Mouse (Mus musculus) MEL (cell line): ENCODE data around the gene Pip5k1a. TPM values are rescaled to one million over a fixed set of nuclear protein-coding genes. Genes with fewer than 3 reads are reported as not detected.

ENCODE experiments used
- DNase-seq: peaks from one replicate; pipeline ENCODE4 v3.0.0; 2011; ENCODE audit warnings: low read depth, low spot score
- H3K27ac ChIP-seq: 2 replicates; pipeline ENCODE4 v1.5.1; 2012; ENCODE audit warnings: low read depth, mild to moderate bottlenecking, control low read depth, low read length, moderate library complexity; ENCODE audit not compliant: control insufficient read depth
- H3K27me3 ChIP-seq, 2 experiments: fragments of 150-350 bp in 1 of 2; sonication (generic) in 1 of 2; 2 replicates each; pipeline ENCODE4 v1.6.1; 2012; ENCODE audit warnings: low read length in 2 of 2, mild to moderate bottlenecking in 2 of 2, improper control_type of control experiment in 1 of 2, moderate library complexity in 1 of 2; ENCODE audit not compliant: insufficient read depth in 2 of 2, control insufficient read depth in 1 of 2
- H3K36me3 ChIP-seq, 2 experiments: 2 replicates each; pipeline ENCODE4 v1.6.1; 2012 to 2014; ENCODE audit warnings: low read length in 2 of 2, improper control_type of control experiment in 1 of 2, inconsistent platforms in 1 of 2, mild to moderate bottlenecking in 1 of 2; ENCODE audit not compliant: insufficient read depth in 2 of 2, control insufficient read depth in 1 of 2
- H3K4me1 ChIP-seq, 2 experiments: fragments of 150-350 bp in 1 of 2; sonication (generic) in 1 of 2; 2 replicates each; pipeline ENCODE4 v1.6.1; 2012; ENCODE audit warnings: low read length in 2 of 2, improper control_type of control experiment in 1 of 2, mild to moderate bottlenecking in 1 of 2; ENCODE audit not compliant: insufficient read depth in 2 of 2, control insufficient read depth in 1 of 2
- H3K4me3 ChIP-seq, 2 experiments: fragments of 150-350 bp in 1 of 2; sonication (generic) in 1 of 2; 2 replicates each; pipeline ENCODE4 v1.5.1; 2012; ENCODE audit warnings: low read depth in 2 of 2, low read length in 2 of 2, mild to moderate bottlenecking in 2 of 2, moderate library complexity in 2 of 2, control low read depth in 1 of 2, improper control_type of control experiment in 1 of 2; ENCODE audit not compliant: control insufficient read depth in 1 of 2, insufficient read depth in 1 of 2
- H3K79me2 ChIP-seq: 2 replicates; pipeline ENCODE4 v1.6.1; 2012; ENCODE audit warnings: mild to moderate bottlenecking, low read length, moderate library complexity; ENCODE audit not compliant: control insufficient read depth, poor library complexity, insufficient read depth
- H3K9ac ChIP-seq: 2 replicates; pipeline ENCODE4 v1.6.1; 2012; ENCODE audit warnings: low read depth, mild to moderate bottlenecking, control low read depth, low read length, moderate library complexity; ENCODE audit not compliant: control insufficient read depth, poor library complexity, severe bottlenecking
- H3K9me3 ChIP-seq: fragments of 150-350 bp; sonication (generic); replicated peaks from 2 replicates; pipeline ENCODE4 v1.6.1; 2012; ENCODE audit warnings: mild to moderate bottlenecking, low read length, improper control_type of control experiment, moderate library complexity; ENCODE audit not compliant: insufficient read depth
- BHLHE40 ChIP-seq: IDR thresholded peaks from 2 replicates; pipeline ENCODE4 v1.6.1; 2012; ENCODE audit warnings: low read depth, mild to moderate bottlenecking, inconsistent platforms, low read length, improper control_type of control experiment, borderline replicate concordance
- CHD1 ChIP-seq: IDR thresholded peaks from 2 replicates; pipeline ENCODE4 v1.6.1; 2012; ENCODE audit warnings: low read depth, mild to moderate bottlenecking, inconsistent platforms, low read length, improper control_type of control experiment
- CHD2 ChIP-seq: IDR thresholded peaks from 2 replicates; pipeline ENCODE4 v1.6.1; 2011; ENCODE audit warnings: low read length, improper control_type of control experiment
- CTCF ChIP-seq, 3 experiments: IDR thresholded peaks in 2 of 3; conservative IDR thresholded peaks in 1 of 3; 2 replicates each; pipeline ENCODE4 v1.5.1; 2011 to 2012; ENCODE audit warnings: low read length in 3 of 3, low read depth in 2 of 3, mild to moderate bottlenecking in 2 of 3, improper control_type of control experiment in 1 of 3, inconsistent platforms in 1 of 3, mixed read lengths in 1 of 3, moderate library complexity in 1 of 3; ENCODE audit not compliant: control insufficient read depth in 1 of 3, insufficient read depth in 1 of 3, poor library complexity in 1 of 3, severe bottlenecking in 1 of 3
- EP300 ChIP-seq, 2 experiments: IDR thresholded peaks; 2 replicates each; pipeline ENCODE4 v1.6.1; 2011; ENCODE audit warnings: improper control_type of control experiment in 2 of 2, low read length in 2 of 2, low read depth in 1 of 2, mild to moderate bottlenecking in 1 of 2
- KAT2A ChIP-seq: conservative IDR thresholded peaks from 2 replicates; pipeline ENCODE4 v1.6.1; 2012; ENCODE audit warnings: low read depth, low read length, improper control_type of control experiment, inconsistent platforms
- NELFE ChIP-seq: IDR thresholded peaks from 2 replicates; pipeline ENCODE4 v1.6.1; 2011; ENCODE audit warnings: low read depth, low read length, improper control_type of control experiment
- POLR2AphosphoS5 ChIP-seq: IDR thresholded peaks from 2 replicates; pipeline ENCODE4 v1.6.1; 2012; ENCODE audit warnings: low read depth, borderline replicate concordance, mild to moderate bottlenecking, inconsistent platforms, low read length, moderate library complexity, mixed read lengths
- SMC3 ChIP-seq: IDR thresholded peaks from 2 replicates; pipeline ENCODE4 v1.6.1; 2011; ENCODE audit warnings: low read depth, low read length, improper control_type of control experiment
- TAL1 ChIP-seq: IDR thresholded peaks from 2 replicates; pipeline ENCODE4 v1.6.1; 2012; ENCODE audit warnings: mild to moderate bottlenecking, inconsistent platforms, low read length, moderate library complexity, mixed read lengths
- TCF12 ChIP-seq: IDR thresholded peaks from 2 replicates; pipeline ENCODE4 v1.6.1; 2014; ENCODE audit warnings: low read depth, mild to moderate bottlenecking, inconsistent platforms, low read length, improper control_type of control experiment, moderate library complexity
- USF1 ChIP-seq: IDR thresholded peaks from 2 replicates; pipeline ENCODE4 v1.6.1; 2014; ENCODE audit warnings: low read depth, mild to moderate bottlenecking, inconsistent platforms, low read length, improper control_type of control experiment, moderate library complexity
- USF2 ChIP-seq, 2 experiments: IDR thresholded peaks; 2 replicates each; pipeline ENCODE4 v1.6.1; 2011 to 2012; ENCODE audit warnings: improper control_type of control experiment in 2 of 2, low read length in 2 of 2, borderline replicate concordance in 1 of 2, inconsistent platforms in 1 of 2, low read depth in 1 of 2, mild to moderate bottlenecking in 1 of 2; ENCODE audit not compliant: insufficient read depth in 1 of 2
- polyA plus RNA-seq, 2 experiments: library from polyadenylated mRNA; stranded (reverse) in 1 of 2; unstranded in 1 of 2; fragments of >175 nt in 1 of 2; fragments of >200 nt in 1 of 2; gene quantifications; 2 replicates each; pipeline versions ENCODE4 v1.2.1 to v1.2.4; 2012; ENCODE audit warnings: low replicate concordance in 2 of 2, low read depth in 1 of 2; ENCODE audit not compliant: insufficient read length in 2 of 2, insufficient read depth in 1 of 2, missing spikeins in 1 of 2
- total RNA-seq: library from RNA; depleted of rRNA; stranded (reverse); fragments of 300-350 nt; gene quantifications from 2 replicates; pipeline ENCODE4 v1.2.3, GENCODE M21; 2012

Pip5k1a gene
- total and polyA plus RNA-seq, 3 experiments = 47.7 to 322 (median 103) TPM

DNA sequence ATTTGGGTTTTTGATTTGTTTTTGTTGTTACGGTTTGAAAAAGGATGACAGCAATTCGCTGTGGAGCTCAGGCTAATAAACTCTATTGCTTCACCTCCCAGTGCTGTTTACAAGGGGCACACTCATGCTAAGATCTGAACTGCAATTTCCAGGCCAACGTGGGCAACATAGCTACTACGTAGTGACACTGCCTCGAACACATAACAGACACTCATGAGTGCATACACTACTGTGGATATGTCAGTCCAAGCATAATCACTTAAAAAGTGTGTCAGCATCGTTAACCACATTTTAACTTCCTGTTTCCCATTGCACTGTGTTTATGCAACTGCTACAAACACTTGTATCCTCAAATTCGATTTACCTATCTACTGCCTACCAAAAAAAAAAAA, 63.9 kb downstream of the Pip5k1a start:
- H3K79me2 ChIP-seq = peaks cover 42% of the 10 kb centered on the region
- H3K9me3 ChIP-seq = no peaks in the 10 kb centered on the region
- H3K9ac ChIP-seq = peak overlapping the region; percentile 69
- H3K4me1 ChIP-seq = peaks cover 22 to 46% of the 10 kb centered on the region in 2 experiments
- DNase-seq = peak; percentile 96
- TF ChIP-seq TAL1 (peak; percentile 46; the same call in 1 of the 2 replicates), CHD2 (no peak), POLR2AphosphoS5 (peak; percentile 92; the same call in 1 of the 2 replicates)
- H3K27me3 ChIP-seq = no peaks in the 10 kb centered on the region
- H3K27ac ChIP-seq = peak overlapping the region; percentile 88
- H3K4me3 ChIP-seq = peak overlapping the region; percentile 53 to 60
- H3K36me3 ChIP-seq = peaks cover 16 to 58% of the 10 kb centered on the region in 2 experiments

DNA sequence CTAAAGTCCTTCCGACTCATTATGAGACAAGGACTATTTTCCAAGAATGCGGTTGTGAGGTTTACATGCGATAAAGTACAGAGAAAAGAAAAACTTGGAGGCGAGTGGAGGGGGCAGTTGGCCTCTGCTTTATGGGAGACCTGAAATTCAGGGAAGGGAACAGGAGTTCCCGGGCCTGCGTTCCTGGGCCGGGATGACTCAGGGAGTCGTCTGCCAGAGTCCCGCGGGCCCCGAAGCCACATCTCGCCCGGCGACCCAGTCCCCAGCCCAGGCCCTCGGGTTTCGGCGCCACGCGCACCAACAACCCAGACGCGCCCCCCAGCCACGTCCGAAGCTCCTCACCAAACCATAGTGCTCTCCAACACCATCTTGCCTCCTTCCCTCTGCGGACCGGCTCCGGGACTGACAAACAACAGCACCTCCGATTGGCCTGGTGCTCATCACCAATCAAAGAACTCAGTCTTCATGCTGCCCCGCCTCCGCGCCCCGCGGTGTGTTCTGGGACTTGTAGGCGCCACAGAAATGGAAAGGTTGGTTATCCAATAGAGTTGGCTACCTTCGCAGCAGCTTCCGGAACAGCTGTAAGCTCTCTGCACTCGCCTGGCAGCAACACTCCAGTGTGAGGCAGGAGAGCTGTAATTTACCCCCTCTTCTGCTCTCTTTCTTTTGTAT, 64.4 kb downstream of the Pip5k1a start, which contains the start of gene Psmd4:
Gene Psmd4 (minus strand): TSS at position 449 of the 672 bp plus-strand sequence.
- peak; percentile 100 for DNase-seq
- H3K27ac ChIP-seq = peak within 1 kb of the TSS; percentile 88
- H3K4me1 ChIP-seq = peaks cover 22 to 41% of the 10 kb centered on the region in 2 experiments

DNA sequence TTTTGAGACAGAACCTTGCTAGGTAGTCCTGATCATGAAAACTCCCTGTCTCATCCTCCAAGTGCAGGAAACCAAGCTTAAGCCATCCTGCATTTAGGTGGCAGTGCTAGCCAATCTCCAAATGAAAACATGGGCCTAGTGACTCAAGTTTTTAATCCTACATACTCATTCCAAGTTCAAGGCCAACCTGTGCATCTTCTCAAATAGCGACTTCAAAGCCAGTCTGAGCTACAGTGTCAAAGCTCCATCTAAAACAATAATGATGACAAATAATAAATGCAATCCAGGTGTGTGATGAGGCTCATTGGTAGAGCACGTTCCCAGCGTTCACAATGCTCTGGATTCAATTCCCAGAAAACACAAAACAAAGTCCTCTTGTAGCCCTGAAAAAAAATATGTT, 65.1 kb downstream of the Pip5k1a start:
- H3K4me1 ChIP-seq = peaks cover 22 to 35% of the 10 kb centered on the region in 2 experiments
- peak overlapping the region; percentile 21 for H3K27ac ChIP-seq

More for the DNA sequence above, 64.4 kb downstream of the Pip5k1a start, which contains the start of gene Psmd4:
- TF ChIP-seq BHLHE40 = no peak
- TF ChIP-seq CHD1 = no peak
- no peak for TF ChIP-seq CTCF (IDR thresholded peaks at IDR 0.05 in 2 of 3, conservative IDR thresholded peaks at IDR 0.05 in 1 of 3; ENCODE audit: control insufficient read depth in 1 of 3, insufficient read depth in 1 of 3, low read depth in 2 of 3, low read length in 3 of 3, poor library complexity in 1 of 3, severe bottlenecking in 1 of 3)
- TF ChIP-seq USF1 = no peak
- no peak for TF ChIP-seq KAT2A
- TF ChIP-seq, all 39 proteins: peak for 0
- Histone ChIP-seq H3K9me3 (no peaks in the 10 kb centered on the region), H3K9ac (peak within 1 kb of the TSS; percentile 81), H3K27me3 (no peaks in the 10 kb centered on the region), H3K79me2 (peaks cover 46% of the 10 kb centered on the region), H3K36me3 (peaks cover 17 to 59% of the 10 kb centered on the region in 2 experiments), H3K4me3 (peak within 1 kb of the TSS; percentile 77 to 80)

More for the DNA sequence above, 65.1 kb downstream of the Pip5k1a start:
- Histone ChIP-seq H3K9ac (peak overlapping the region; percentile 81), H3K36me3 (peaks cover 21 to 56% of the 10 kb centered on the region in 2 experiments), H3K27me3 (no peaks in the 10 kb centered on the region), H3K9me3 (no peaks in the 10 kb centered on the region), H3K79me2 (peaks cover 51% of the 10 kb centered on the region), H3K4me3 (peak overlapping the region; percentile 77 to 80)
- DNase-seq = peak; percentile 61
- TF ChIP-seq SMC3 = no peak
- no peak for TF ChIP-seq USF2 (IDR thresholded peaks at IDR 0.05; ENCODE audit: borderline replicate concordance in 1 of 2, insufficient read depth in 1 of 2, low read depth in 1 of 2, low read length in 2 of 2)
- no peak for TF ChIP-seq NELFE
- TF ChIP-seq EP300 (IDR thresholded peaks at IDR 0.05; ENCODE audit: low read depth in 1 of 2, low read length in 2 of 2) = no peak
- TF ChIP-seq TCF12 = no peak
- TF ChIP-seq TAL1 = no peak
